Mouse (Mus musculus) embryonic fibroblast, embryonic 13.5 days (primary cell): ENCODE measurements around the gene Hspa12a.

Experiments used
- CTCF ChIP-seq: IDR thresholded peaks from 2 replicates; pipeline ENCODE4 v1.5.1; 2011; ENCODE audit warnings: mild to moderate bottlenecking, control low read depth, low read length, moderate library complexity, borderline replicate concordance; ENCODE audit not compliant: insufficient read depth
- POLR2A ChIP-seq: IDR thresholded peaks from 2 replicates; pipeline ENCODE4 v1.6.1; 2011; ENCODE audit warnings: low read depth, mild to moderate bottlenecking, control low read depth, low read length, moderate library complexity

DNA sequence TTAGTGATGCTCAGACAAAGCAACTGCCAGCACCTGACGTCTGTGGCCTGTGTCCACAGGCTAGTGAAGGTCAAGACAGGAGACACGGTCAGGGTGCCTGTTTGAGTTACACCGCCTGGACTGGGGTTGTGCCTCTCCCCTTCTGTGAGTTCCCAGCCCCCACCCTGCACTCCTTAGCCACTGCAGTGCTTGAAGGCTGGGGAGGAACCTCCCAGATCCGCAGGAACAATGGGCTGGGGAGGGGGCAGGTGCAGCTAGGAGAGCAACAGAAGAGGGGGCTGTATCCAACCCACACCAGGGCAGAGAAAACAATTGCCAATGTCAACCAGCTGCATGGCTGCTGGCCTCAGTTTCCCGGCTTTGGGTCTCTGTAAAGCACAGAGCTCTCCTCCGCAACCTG is 84.1 kb downstream of the Hspa12a start:
- no peak for TF ChIP-seq POLR2A
- no peak for TF ChIP-seq CTCF
